Mouse (Mus musculus): ENCODE measurements around the gene Zfp653.

Zfp653 gene

GRCm38 (mm10) chr9:22017208-22017825, 53.9 kb downstream of the Zfp653 start:
- DNase-seq, result no peak

- no peak for DNase-seq
These were observed 54.9 kb downstream of the Zfp653 start for GRCm38 (mm10) chr9:22016245-22016644.

- DNase-seq, result no peak
These were observed 58.4 kb downstream of the Zfp653 start for GRCm38 (mm10) chr9:22012731-22013130.

DNA sequence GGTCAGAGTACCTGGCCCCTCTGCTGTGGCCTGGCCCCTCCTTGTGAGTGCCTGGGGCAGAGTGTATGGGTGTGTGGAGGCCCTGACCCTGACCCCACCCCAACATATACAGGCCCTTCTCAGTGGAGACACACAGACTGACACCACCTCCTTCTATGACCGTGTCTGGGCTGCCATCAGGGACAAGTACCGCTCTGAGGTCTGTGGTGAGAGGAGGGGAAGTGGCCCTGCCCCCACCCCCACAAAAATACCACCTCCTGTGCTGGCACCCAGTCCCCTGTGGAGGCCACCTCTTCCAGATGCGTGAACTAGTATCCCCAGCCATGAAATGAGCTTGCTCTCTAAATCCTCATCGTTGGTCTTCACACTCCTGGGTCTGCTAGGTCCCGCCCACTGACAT, 60.1 kb downstream of the Zfp653 start:
- no peak for DNase-seq

All from B cell, adult 2 months (primary cell).